Mouse (Mus musculus) cerebellum, adult 2 months (tissue): ENCODE results near the gene Car10.

ENCODE experiments used
- CTCF ChIP-seq: fragments of 200-500 bp; IDR thresholded peaks from 2 replicates; pipeline ENCODE4 v1.5.1; 2011; ENCODE audit warnings: low read depth, mild to moderate bottlenecking, control low read depth, low read length, moderate library complexity, borderline replicate concordance; ENCODE audit not compliant: insufficient read depth
- POLR2A ChIP-seq: fragments of 200-500 bp; IDR thresholded peaks from 2 replicates; pipeline ENCODE4 v1.6.1; 2011; ENCODE audit warnings: low read length, control low read depth, borderline replicate concordance; ENCODE audit not compliant: insufficient read depth

- TF ChIP-seq CTCF (no peak), POLR2A (no peak)
These were observed 32.1 kb upstream of the Car10 start for GRCm38 (mm10) chr11:93065656-93066181.
